Mouse (Mus musculus): Measurements from ENCODE around the gene Cmc1. TPM values are rescaled to one million over a fixed set of nuclear protein-coding genes. Genes with fewer than 3 reads are reported as not detected.

The Cmc1 gene
- polyA plus RNA-seq, 1 experiment from 2014 or later: 52.4 TPM

- H3K36me3 ChIP-seq (ENCODE audit: control insufficient read depth, insufficient read depth, low read length): no peaks in the 10 kb centered on the region
- no peak overlapping the region for H3K9ac ChIP-seq (replicated peaks; ENCODE audit: low read depth, low read length)
- no peak overlapping the region for H3K4me3 ChIP-seq (ENCODE audit: low read depth, low read length)
- no peaks in the 10 kb centered on the region for H3K4me1 ChIP-seq (ENCODE audit: control insufficient read depth, insufficient read depth, low read length)
- H3K27me3 ChIP-seq (ENCODE audit: control insufficient read depth, insufficient read depth, low read length): no peaks in the 10 kb centered on the region
- H3K9me3 ChIP-seq (ENCODE audit: control insufficient read depth, low read length): no peaks in the 10 kb centered on the region
- 89% methylated on average over 18 of the region's 18 CpGs for WGBS
- no peak overlapping the region for H3K27ac ChIP-seq (ENCODE audit: low read depth, low read length)
- no peak overlapping the region for H3K4me2 ChIP-seq (ENCODE audit: low read depth, low read length)
- ATAC-seq (ENCODE audit: low read depth): no peak
Measured at GRCm38 (mm10) chr9:118179136-118180025, 29.4 kb upstream of the Cmc1 start.

- no peak overlapping the region for H3K9ac ChIP-seq (replicated peaks; ENCODE audit: low read depth, low read length)
- no peak overlapping the region for H3K27ac ChIP-seq (ENCODE audit: low read depth, low read length)
- H3K4me2 ChIP-seq (ENCODE audit: low read depth, low read length): no peak overlapping the region
- 94% methylated on average over 3 of the region's 3 CpGs for WGBS
- peaks cover 3% of the 10 kb centered on the region; the same call in 1 of the 2 replicates for H3K9me3 ChIP-seq (ENCODE audit: control insufficient read depth, low read length)
- no peak for ATAC-seq (ENCODE audit: low read depth)
- no peak overlapping the region for H3K4me3 ChIP-seq (ENCODE audit: low read depth, low read length)
- no peaks in the 10 kb centered on the region for H3K4me1 ChIP-seq (ENCODE audit: control insufficient read depth, insufficient read depth, low read length)
- no peaks in the 10 kb centered on the region for H3K27me3 ChIP-seq (ENCODE audit: control insufficient read depth, insufficient read depth, low read length)
- no peaks in the 10 kb centered on the region for H3K36me3 ChIP-seq (ENCODE audit: control insufficient read depth, insufficient read depth, low read length)
Measured at GRCm38 (mm10) chr9:118176687-118177086, 26.7 kb upstream of the Cmc1 start.

GRCm38 (mm10) chr9:118175411-118175810 lies 25.4 kb upstream of the Cmc1 start:
- H3K4me1 ChIP-seq (ENCODE audit: control insufficient read depth, insufficient read depth, low read length): no peaks in the 10 kb centered on the region
- 94% methylated on average over 4 of the region's 4 CpGs for WGBS

GRCm38 (mm10) chr9:118173086-118173485 lies 23.1 kb upstream of the Cmc1 start:
- WGBS: 84% methylated on average over 4 of the region's 4 CpGs
- Histone ChIP-seq H3K36me3 (ENCODE audit: control insufficient read depth, insufficient read depth, low read length) (no peaks in the 10 kb centered on the region), H3K27me3 (ENCODE audit: control insufficient read depth, insufficient read depth, low read length) (no peaks in the 10 kb centered on the region), H3K4me3 (ENCODE audit: low read depth, low read length) (no peak overlapping the region), H3K9me3 (ENCODE audit: control insufficient read depth, low read length) (peaks cover 3% of the 10 kb centered on the region; the same call in 1 of the 2 replicates), H3K4me2 (ENCODE audit: low read depth, low read length) (no peak overlapping the region), H3K9ac (replicated peaks; ENCODE audit: low read depth, low read length) (no peak overlapping the region), H3K27ac (ENCODE audit: low read depth, low read length) (no peak overlapping the region), H3K4me1 (ENCODE audit: control insufficient read depth, insufficient read depth, low read length) (no peaks in the 10 kb centered on the region)
- no peak for ATAC-seq (ENCODE audit: low read depth)

More at GRCm38 (mm10) chr9:118175411-118175810, 25.4 kb upstream of the Cmc1 start:
- H3K4me2 ChIP-seq (ENCODE audit: low read depth, low read length): no peak overlapping the region
- no peak overlapping the region for H3K4me3 ChIP-seq (ENCODE audit: low read depth, low read length)
- H3K9ac ChIP-seq (replicated peaks; ENCODE audit: low read depth, low read length): no peak overlapping the region
- peaks cover 3% of the 10 kb centered on the region; the same call in 1 of the 2 replicates for H3K9me3 ChIP-seq (ENCODE audit: control insufficient read depth, low read length)
- H3K36me3 ChIP-seq (ENCODE audit: control insufficient read depth, insufficient read depth, low read length): no peaks in the 10 kb centered on the region
- no peaks in the 10 kb centered on the region for H3K27me3 ChIP-seq (ENCODE audit: control insufficient read depth, insufficient read depth, low read length)
- ATAC-seq (ENCODE audit: low read depth): no peak
- no peak overlapping the region for H3K27ac ChIP-seq (ENCODE audit: low read depth, low read length)

DNA sequence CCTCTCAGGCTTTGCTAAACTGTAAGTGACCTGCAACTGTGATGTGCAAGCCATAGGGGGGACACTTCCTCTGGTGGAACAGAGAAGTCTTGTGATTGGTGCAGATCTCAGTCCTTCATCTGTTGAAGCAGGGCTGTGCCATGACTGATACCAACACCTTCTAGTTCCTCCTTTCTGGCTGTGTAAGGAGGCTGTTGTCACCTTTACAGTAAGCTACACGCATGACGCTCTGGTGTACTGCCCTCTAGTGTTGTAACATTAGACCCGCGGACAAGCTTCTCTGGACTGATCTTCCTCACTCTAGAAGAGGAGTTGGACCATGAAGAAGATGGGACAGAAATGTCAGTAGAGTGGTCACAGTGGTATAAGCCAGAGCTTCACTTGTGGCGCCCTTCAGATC lies 18.6 kb upstream of the Cmc1 start:
- no peak overlapping the region for H3K27ac ChIP-seq (ENCODE audit: low read depth, low read length)
- 47% methylated on average over 5 of the region's 5 CpGs for WGBS
- ATAC-seq (ENCODE audit: low read depth): no peak
- no peak overlapping the region for H3K9ac ChIP-seq (replicated peaks; ENCODE audit: low read depth, low read length)
- peaks cover 3% of the 10 kb centered on the region; the same call in 1 of the 2 replicates for H3K9me3 ChIP-seq (ENCODE audit: control insufficient read depth, low read length)
- H3K4me3 ChIP-seq (ENCODE audit: low read depth, low read length): no peak overlapping the region
- H3K4me2 ChIP-seq (ENCODE audit: low read depth, low read length): no peak overlapping the region
- no peaks in the 10 kb centered on the region for H3K4me1 ChIP-seq (ENCODE audit: control insufficient read depth, insufficient read depth, low read length)
- H3K27me3 ChIP-seq (ENCODE audit: control insufficient read depth, insufficient read depth, low read length): no peaks in the 10 kb centered on the region
- no peaks in the 10 kb centered on the region for H3K36me3 ChIP-seq (ENCODE audit: control insufficient read depth, insufficient read depth, low read length)

DNA sequence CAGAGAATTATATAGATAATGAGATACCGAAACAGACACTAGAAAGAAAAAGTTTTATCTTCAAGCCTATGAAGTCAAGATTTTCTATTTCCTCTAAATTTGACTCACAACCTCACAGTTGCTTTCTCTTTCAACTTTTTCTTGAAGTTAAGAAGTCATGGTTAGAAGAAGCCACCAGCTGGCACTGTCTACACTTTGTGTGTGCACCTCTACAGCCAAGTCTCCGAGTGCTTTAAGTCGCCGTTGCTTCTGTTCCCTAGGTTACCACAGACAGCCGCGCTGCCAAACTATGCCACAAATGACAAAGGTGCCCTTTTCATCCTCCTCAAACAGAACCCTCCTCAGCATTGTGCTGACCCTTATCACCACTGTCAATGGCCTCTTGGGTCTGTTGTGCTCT lies 17.6 kb upstream of the Cmc1 start:
- Histone ChIP-seq H3K9me3 (ENCODE audit: control insufficient read depth, low read length) (no peaks in the 10 kb centered on the region), H3K4me1 (ENCODE audit: control insufficient read depth, insufficient read depth, low read length) (no peaks in the 10 kb centered on the region), H3K27me3 (ENCODE audit: control insufficient read depth, insufficient read depth, low read length) (no peaks in the 10 kb centered on the region), H3K4me2 (ENCODE audit: low read depth, low read length) (no peak overlapping the region), H3K9ac (replicated peaks; ENCODE audit: low read depth, low read length) (no peak overlapping the region), H3K36me3 (ENCODE audit: control insufficient read depth, insufficient read depth, low read length) (no peaks in the 10 kb centered on the region), H3K27ac (ENCODE audit: low read depth, low read length) (no peak overlapping the region), H3K4me3 (ENCODE audit: low read depth, low read length) (no peak overlapping the region)
- WGBS: 69% methylated on average over 6 of the region's 6 CpGs
- ATAC-seq (ENCODE audit: low read depth): no peak

DNA sequence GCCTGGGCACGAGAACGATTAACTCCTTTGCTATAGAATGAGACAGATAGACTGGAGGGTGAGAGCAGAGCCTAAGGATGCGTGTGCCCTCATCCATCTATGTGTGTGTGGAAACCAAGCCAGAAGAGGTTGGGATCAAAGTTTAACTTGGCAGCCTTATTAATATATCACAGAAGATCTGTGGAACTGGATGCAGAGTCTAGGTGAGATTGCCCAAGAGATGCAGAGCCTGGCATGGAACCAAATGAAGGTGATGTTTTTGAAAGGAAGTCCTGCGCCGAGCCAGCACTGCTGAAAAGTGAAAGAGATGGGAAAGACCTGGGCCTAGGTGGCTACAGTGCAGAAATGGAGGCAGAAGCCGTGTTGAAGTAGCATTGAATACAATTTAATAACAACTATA lies 11.6 kb upstream of the Cmc1 start:
- H3K9me3 ChIP-seq (ENCODE audit: control insufficient read depth, low read length): no peaks in the 10 kb centered on the region
- no peak for ATAC-seq (ENCODE audit: low read depth)
- WGBS: 94% methylated on average over 6 of the region's 6 CpGs
- no peak overlapping the region for H3K9ac ChIP-seq (replicated peaks; ENCODE audit: low read depth, low read length)
- H3K27me3 ChIP-seq (ENCODE audit: control insufficient read depth, insufficient read depth, low read length): no peaks in the 10 kb centered on the region
- no peak overlapping the region for H3K4me2 ChIP-seq (ENCODE audit: low read depth, low read length)
- no peaks in the 10 kb centered on the region for H3K4me1 ChIP-seq (ENCODE audit: control insufficient read depth, insufficient read depth, low read length)
- H3K27ac ChIP-seq (ENCODE audit: low read depth, low read length): no peak overlapping the region
- no peaks in the 10 kb centered on the region for H3K36me3 ChIP-seq (ENCODE audit: control insufficient read depth, insufficient read depth, low read length)
- H3K4me3 ChIP-seq (ENCODE audit: low read depth, low read length): no peak overlapping the region

DNA sequence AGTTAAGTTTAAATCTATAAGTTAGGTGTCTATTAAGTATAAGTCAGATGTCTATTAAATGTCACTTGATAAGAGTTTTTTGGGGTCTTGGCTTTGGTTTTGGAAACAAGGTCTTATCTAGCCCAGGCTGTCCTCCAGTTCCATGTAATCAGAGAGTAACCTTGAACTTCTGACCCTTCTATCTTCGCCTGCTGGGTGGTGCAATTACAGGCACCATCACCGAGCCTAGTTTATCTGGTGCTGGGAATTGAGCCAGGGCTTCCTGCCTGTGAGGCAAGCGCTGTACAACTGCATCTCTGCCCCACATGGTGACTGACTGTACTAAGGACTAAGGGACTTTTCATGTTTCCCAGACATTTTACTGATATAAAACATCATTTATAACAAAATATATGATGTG lies 10.0 kb upstream of the Cmc1 start:
- Histone ChIP-seq H3K27ac (ENCODE audit: low read depth, low read length) (no peak overlapping the region), H3K4me3 (ENCODE audit: low read depth, low read length) (no peak overlapping the region), H3K9ac (replicated peaks; ENCODE audit: low read depth, low read length) (no peak overlapping the region), H3K36me3 (ENCODE audit: control insufficient read depth, insufficient read depth, low read length) (no peaks in the 10 kb centered on the region), H3K4me1 (ENCODE audit: control insufficient read depth, insufficient read depth, low read length) (no peaks in the 10 kb centered on the region), H3K27me3 (ENCODE audit: control insufficient read depth, insufficient read depth, low read length) (no peaks in the 10 kb centered on the region), H3K4me2 (ENCODE audit: low read depth, low read length) (no peak overlapping the region), H3K9me3 (ENCODE audit: control insufficient read depth, low read length) (no peaks in the 10 kb centered on the region)
- 71% methylated on average over 3 of the region's 3 CpGs for WGBS
- no peak for ATAC-seq (ENCODE audit: low read depth)

DNA sequence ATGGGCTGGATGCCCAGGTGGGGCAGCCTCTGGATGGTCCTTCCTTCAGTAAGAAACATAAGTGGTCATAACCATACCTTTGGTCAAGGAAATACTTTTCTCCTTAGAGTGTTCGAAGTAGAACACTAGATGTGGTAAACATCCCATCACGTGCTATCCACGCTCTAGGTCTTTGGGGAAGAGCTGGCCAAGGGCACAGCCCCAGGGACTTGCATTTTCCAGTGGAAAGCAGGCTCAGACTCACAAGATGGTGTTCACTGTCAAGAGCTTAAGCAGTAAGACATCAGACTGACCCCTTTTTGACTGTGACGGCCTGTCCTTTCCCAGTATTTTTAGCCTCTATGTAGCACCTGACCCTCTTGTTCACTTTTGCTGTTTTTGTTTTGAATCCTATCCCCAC lies 8.2 kb upstream of the Cmc1 start:
- H3K9ac ChIP-seq (replicated peaks; ENCODE audit: low read depth, low read length): no peak overlapping the region
- no peak for ATAC-seq (ENCODE audit: low read depth)
- no peaks in the 10 kb centered on the region for H3K36me3 ChIP-seq (ENCODE audit: control insufficient read depth, insufficient read depth, low read length)
- no peak overlapping the region for H3K27ac ChIP-seq (ENCODE audit: low read depth, low read length)
- H3K4me2 ChIP-seq (ENCODE audit: low read depth, low read length): no peak overlapping the region
- no peaks in the 10 kb centered on the region for H3K9me3 ChIP-seq (ENCODE audit: control insufficient read depth, low read length)
- no peak overlapping the region for H3K4me3 ChIP-seq (ENCODE audit: low read depth, low read length)
- WGBS: over 99% methylated on average over 4 of the region's 4 CpGs
- no peaks in the 10 kb centered on the region for H3K4me1 ChIP-seq (ENCODE audit: control insufficient read depth, insufficient read depth, low read length)
- H3K27me3 ChIP-seq (ENCODE audit: control insufficient read depth, insufficient read depth, low read length): no peaks in the 10 kb centered on the region

Data from neural tube, embryonic 14.5 days (tissue).